Mouse (Mus musculus): ENCODE results near the gene Col6a1.

The Col6a1 gene

GRCm38 (mm10) chr10:76725097-76725496 is 871 bp downstream of the Col6a1 start:
- DNase-seq (ENCODE audit: extremely low read depth, insufficient read length, low spot score): no peak

- DNase-seq (ENCODE audit: extremely low read depth, insufficient read length, low spot score): no peak
These were observed 1.7 kb downstream of the Col6a1 start for GRCm38 (mm10) chr10:76724231-76724736.

- no peak for DNase-seq (ENCODE audit: extremely low read depth, insufficient read length, low spot score)
These were observed 3.1 kb downstream of the Col6a1 start for GRCm38 (mm10) chr10:76722751-76723450.

GRCm38 (mm10) chr10:76721746-76722145 is 4.2 kb downstream of the Col6a1 start:
- no peak for DNase-seq (ENCODE audit: extremely low read depth, insufficient read length, low spot score)

- no peak for DNase-seq (ENCODE audit: extremely low read depth, insufficient read length, low spot score)
These were observed 4.8 kb downstream of the Col6a1 start for GRCm38 (mm10) chr10:76721216-76721615.

GRCm38 (mm10) chr10:76717631-76718030 is 8.3 kb downstream of the Col6a1 start:
- DNase-seq (ENCODE audit: extremely low read depth, insufficient read length, low spot score): no peak

- no peak for DNase-seq (ENCODE audit: extremely low read depth, insufficient read length, low spot score)
These were observed 8.9 kb downstream of the Col6a1 start for GRCm38 (mm10) chr10:76717026-76717425.

- no peak for DNase-seq (ENCODE audit: extremely low read depth, insufficient read length, low spot score)
These were observed 11.7 kb downstream of the Col6a1 start for GRCm38 (mm10) chr10:76714303-76714702.

- DNase-seq (ENCODE audit: extremely low read depth, insufficient read length, low spot score): no peak
These were observed 13.5 kb downstream of the Col6a1 start for GRCm38 (mm10) chr10:76712500-76712899.

- DNase-seq (ENCODE audit: extremely low read depth, insufficient read length, low spot score): no peak
These were observed 14.6 kb downstream of the Col6a1 start for GRCm38 (mm10) chr10:76711331-76711730.

GRCm38 (mm10) chr10:76708465-76708864 is 17.5 kb downstream of the Col6a1 start:
- no peak for DNase-seq (ENCODE audit: extremely low read depth, insufficient read length, low spot score)

GRCm38 (mm10) chr10:76707584-76707983 is 18.4 kb downstream of the Col6a1 start:
- no peak for DNase-seq (ENCODE audit: extremely low read depth, insufficient read length, low spot score)

GRCm38 (mm10) chr10:76707001-76707400 is 19.0 kb downstream of the Col6a1 start:
- no peak for DNase-seq (ENCODE audit: extremely low read depth, insufficient read length, low spot score)

GRCm38 (mm10) chr10:76704358-76704757 is 21.6 kb downstream of the Col6a1 start:
- no peak for DNase-seq (ENCODE audit: extremely low read depth, insufficient read length, low spot score)

GRCm38 (mm10) chr10:76701446-76701845 is 24.5 kb downstream of the Col6a1 start:
- no peak for DNase-seq (ENCODE audit: extremely low read depth, insufficient read length, low spot score)

GRCm38 (mm10) chr10:76699816-76700215 is 26.2 kb downstream of the Col6a1 start:
- no peak for DNase-seq (ENCODE audit: extremely low read depth, insufficient read length, low spot score)

- DNase-seq (ENCODE audit: extremely low read depth, insufficient read length, low spot score): no peak
These were observed 30.6 kb downstream of the Col6a1 start for GRCm38 (mm10) chr10:76695283-76695885.

- DNase-seq (ENCODE audit: extremely low read depth, insufficient read length, low spot score): no peak
These were observed 31.2 kb downstream of the Col6a1 start for GRCm38 (mm10) chr10:76694765-76695164.

- DNase-seq (ENCODE audit: extremely low read depth, insufficient read length, low spot score): no peak
These were observed 32.5 kb downstream of the Col6a1 start for GRCm38 (mm10) chr10:76693446-76693845.

GRCm38 (mm10) chr10:76685451-76686017 is 40.4 kb downstream of the Col6a1 start:
- no peak for DNase-seq (ENCODE audit: extremely low read depth, insufficient read length, low spot score)

- DNase-seq (ENCODE audit: extremely low read depth, insufficient read length, low spot score): no peak
These were observed 42.0 kb downstream of the Col6a1 start for GRCm38 (mm10) chr10:76683977-76684376.

- DNase-seq (ENCODE audit: extremely low read depth, insufficient read length, low spot score): no peak
These were observed 42.5 kb downstream of the Col6a1 start for GRCm38 (mm10) chr10:76683461-76683860.

All from 3134 (cell line).